Mouse (Mus musculus): ENCODE data around the gene Snrpa. TPM values are rescaled to one million over a fixed set of nuclear protein-coding genes. Genes with fewer than 3 reads are reported as not detected.

Gene Snrpa
- polyA plus RNA-seq, 1 experiment, result 128 TPM

- H3K4me1 ChIP-seq (ENCODE audit: control insufficient read depth, insufficient read depth, low read length), result peaks cover 24% of the 10 kb centered on the region
- H3K4me3 ChIP-seq (ENCODE audit: control insufficient read depth, low read depth, low read length), result peak within 1 kb of the TSS; percentile 87
- H3K27me3 ChIP-seq (ENCODE audit: control insufficient read depth, insufficient read depth, low read length), result no peaks in the 10 kb centered on the region
- no peaks in the 10 kb centered on the region; the same call in 1 of the 2 replicates for H3K36me3 ChIP-seq (ENCODE audit: control insufficient read depth, insufficient read depth, low read length)
- 0 out of 2 replicates have a peak, but pooled peaks have one; percentile 11 for TF ChIP-seq CTCF (IDR thresholded peaks at IDR 0.05; ENCODE audit: control insufficient read depth, insufficient read depth, insufficient replicate concordance, low read depth, low read length)
- peak; percentile 5 for TF ChIP-seq POLR2A (IDR thresholded peaks at IDR 0.05; ENCODE audit: control insufficient read depth, low read depth, low read length)
- H3K27ac ChIP-seq (ENCODE audit: control insufficient read depth, insufficient read depth, low read depth, low read length), result peak within 1 kb of the TSS; percentile 99
Measured at GRCm38 (mm10) chr7:27166614-27167474, 29.2 kb downstream of the Snrpa start, which contains the start of gene Egln2. Gene Egln2 (minus strand): TSS chr7:27166802.

DNA sequence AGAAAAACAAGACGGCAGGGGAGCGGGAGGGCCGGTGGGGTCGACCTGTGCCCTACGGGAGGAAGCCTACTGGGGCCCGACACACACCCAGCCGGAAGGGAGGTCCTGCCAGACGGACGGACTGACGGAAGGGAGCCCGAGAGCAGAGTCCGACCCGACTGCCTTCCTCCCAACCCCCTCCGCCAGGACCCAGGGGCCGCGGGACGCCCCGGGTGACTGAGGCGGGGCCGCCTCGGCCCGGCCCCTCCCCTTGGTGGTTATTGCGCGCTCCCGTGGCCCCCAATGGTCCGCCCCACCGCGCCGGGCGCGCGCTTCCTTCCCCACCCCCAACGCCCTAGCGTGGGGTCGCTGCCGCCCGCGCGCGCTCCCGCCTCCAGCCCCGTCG lies 29.9 kb downstream of the Snrpa start:
- Histone ChIP-seq H3K27ac (ENCODE audit: control insufficient read depth, insufficient read depth, low read depth, low read length) (peak overlapping the region; percentile 99), H3K27me3 (ENCODE audit: control insufficient read depth, insufficient read depth, low read length) (no peaks in the 10 kb centered on the region), H3K36me3 (ENCODE audit: control insufficient read depth, insufficient read depth, low read length) (no peaks in the 10 kb centered on the region; the same call in 1 of the 2 replicates), H3K4me3 (ENCODE audit: control insufficient read depth, low read depth, low read length) (peak overlapping the region; percentile 87), H3K4me1 (ENCODE audit: control insufficient read depth, insufficient read depth, low read length) (peaks cover 24% of the 10 kb centered on the region)
- no peak for TF ChIP-seq CTCF (IDR thresholded peaks at IDR 0.05; ENCODE audit: control insufficient read depth, insufficient read depth, insufficient replicate concordance, low read depth, low read length)
- TF ChIP-seq POLR2A (IDR thresholded peaks at IDR 0.05; ENCODE audit: control insufficient read depth, low read depth, low read length), result peak; percentile 82

DNA sequence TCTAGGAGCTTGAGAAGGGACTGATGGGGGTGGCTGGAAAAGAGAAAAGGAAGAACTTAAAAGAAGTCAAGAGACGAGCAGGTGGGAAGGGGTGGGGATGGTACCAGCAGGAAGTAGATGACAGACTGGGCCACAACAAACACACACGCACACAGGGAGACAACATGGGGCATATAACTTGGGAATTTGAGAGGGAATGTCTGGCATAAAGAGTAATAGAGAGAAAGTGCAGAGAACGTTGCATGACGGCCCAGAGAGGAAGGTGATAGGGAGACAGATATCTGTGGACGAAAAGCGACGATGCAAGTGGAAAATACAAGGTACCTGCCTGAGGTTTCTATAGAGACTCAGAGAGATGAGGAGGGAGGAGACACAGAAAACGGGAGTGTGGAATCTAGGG lies 30.4 kb downstream of the Snrpa start:
- H3K36me3 ChIP-seq (ENCODE audit: control insufficient read depth, insufficient read depth, low read length), result no peaks in the 10 kb centered on the region; the same call in 1 of the 2 replicates

GRCm38 (mm10) chr7:27165007-27165655 lies 30.9 kb downstream of the Snrpa start:
- Histone ChIP-seq H3K27ac (ENCODE audit: control insufficient read depth, insufficient read depth, low read depth, low read length) (peak overlapping the region; percentile 99), H3K4me3 (ENCODE audit: control insufficient read depth, low read depth, low read length) (peak overlapping the region; percentile 87), H3K27me3 (ENCODE audit: control insufficient read depth, insufficient read depth, low read length) (no peaks in the 10 kb centered on the region), H3K4me1 (ENCODE audit: control insufficient read depth, insufficient read depth, low read length) (peaks cover 26% of the 10 kb centered on the region), H3K36me3 (ENCODE audit: control insufficient read depth, insufficient read depth, low read length) (no peaks in the 10 kb centered on the region; the same call in none of the 2 replicates)
- peak; percentile 35 for TF ChIP-seq POLR2A (IDR thresholded peaks at IDR 0.05; ENCODE audit: control insufficient read depth, low read depth, low read length)
- no peak for TF ChIP-seq CTCF (IDR thresholded peaks at IDR 0.05; ENCODE audit: control insufficient read depth, insufficient read depth, insufficient replicate concordance, low read depth, low read length)

More for the DNA sequence above, 30.4 kb downstream of the Snrpa start:
- Histone ChIP-seq H3K4me3 (ENCODE audit: control insufficient read depth, low read depth, low read length) (peak overlapping the region; percentile 87), H3K27me3 (ENCODE audit: control insufficient read depth, insufficient read depth, low read length) (no peaks in the 10 kb centered on the region), H3K27ac (ENCODE audit: control insufficient read depth, insufficient read depth, low read depth, low read length) (peak overlapping the region; percentile 99), H3K4me1 (ENCODE audit: control insufficient read depth, insufficient read depth, low read length) (peaks cover 24% of the 10 kb centered on the region)
- TF ChIP-seq POLR2A (IDR thresholded peaks at IDR 0.05; ENCODE audit: control insufficient read depth, low read depth, low read length), result no peak
- no peak for TF ChIP-seq CTCF (IDR thresholded peaks at IDR 0.05; ENCODE audit: control insufficient read depth, insufficient read depth, insufficient replicate concordance, low read depth, low read length)

GRCm38 (mm10) chr7:27164112-27164947 lies 31.7 kb downstream of the Snrpa start:
- peaks cover 2% of the 10 kb centered on the region for H3K36me3 ChIP-seq (ENCODE audit: control insufficient read depth, insufficient read depth, low read length)
- peaks cover 27% of the 10 kb centered on the region for H3K4me1 ChIP-seq (ENCODE audit: control insufficient read depth, insufficient read depth, low read length)
- H3K27ac ChIP-seq (ENCODE audit: control insufficient read depth, insufficient read depth, low read depth, low read length), result no peak overlapping the region
- peak overlapping the region; percentile 87 for H3K4me3 ChIP-seq (ENCODE audit: control insufficient read depth, low read depth, low read length)
- TF ChIP-seq POLR2A (IDR thresholded peaks at IDR 0.05; ENCODE audit: control insufficient read depth, low read depth, low read length) (no peak), CTCF (IDR thresholded peaks at IDR 0.05; ENCODE audit: control insufficient read depth, insufficient read depth, insufficient replicate concordance, low read depth, low read length) (no peak)
- no peaks in the 10 kb centered on the region for H3K27me3 ChIP-seq (ENCODE audit: control insufficient read depth, insufficient read depth, low read length)

GRCm38 (mm10) chr7:27163450-27163805 lies 32.6 kb downstream of the Snrpa start:
- Histone ChIP-seq H3K4me1 (ENCODE audit: control insufficient read depth, insufficient read depth, low read length) (peaks cover 26% of the 10 kb centered on the region), H3K27me3 (ENCODE audit: control insufficient read depth, insufficient read depth, low read length) (no peaks in the 10 kb centered on the region), H3K4me3 (ENCODE audit: control insufficient read depth, low read depth, low read length) (no peak overlapping the region; the same call in 1 of the 2 replicates), H3K36me3 (ENCODE audit: control insufficient read depth, insufficient read depth, low read length) (peaks cover 2% of the 10 kb centered on the region), H3K27ac (ENCODE audit: control insufficient read depth, insufficient read depth, low read depth, low read length) (no peak overlapping the region)
- TF ChIP-seq CTCF (IDR thresholded peaks at IDR 0.05; ENCODE audit: control insufficient read depth, insufficient read depth, insufficient replicate concordance, low read depth, low read length) (no peak), POLR2A (IDR thresholded peaks at IDR 0.05; ENCODE audit: control insufficient read depth, low read depth, low read length) (no peak)
